Mouse (Mus musculus) hindbrain, embryonic 16.5 days (tissue): ENCODE data around the gene Ldlrad1. TPM values are rescaled to one million over a fixed set of nuclear protein-coding genes. Genes with fewer than 3 reads are reported as not detected.

ENCODE experiments used
- ATAC-seq: fragments of 200-750 bp; cut with Nextera tagmentation; 2 replicates; pipeline ENCODE4 v1.8.0; 2017; ENCODE audit warnings: moderate TSS enrichment, moderate library complexity
- H3K27ac ChIP-seq: fragments of 300-500 bp; sonication (generic); 2 replicates; pipeline ENCODE4 v1.5.1; 2014; ENCODE audit warnings: low read depth, mild to moderate bottlenecking, control low read depth, low read length, moderate library complexity
- H3K27me3 ChIP-seq: fragments of 300-500 bp; sonication (generic); replicated peaks from 2 replicates; pipeline ENCODE4 v1.6.1; 2014; ENCODE audit warnings: low read length; ENCODE audit not compliant: control insufficient read depth, insufficient read depth
- H3K36me3 ChIP-seq: fragments of 300-500 bp; sonication (generic); 2 replicates; pipeline ENCODE4 v1.6.1; 2014; ENCODE audit warnings: mild to moderate bottlenecking, low read length, moderate library complexity, mixed read lengths; ENCODE audit not compliant: control insufficient read depth, insufficient read depth
- H3K4me1 ChIP-seq: fragments of 300-500 bp; sonication (generic); 2 replicates; pipeline ENCODE4 v1.6.1; 2014; ENCODE audit warnings: low read depth, low read length; ENCODE audit not compliant: control insufficient read depth, insufficient read depth
- H3K4me2 ChIP-seq: fragments of 300-500 bp; sonication (generic); 2 replicates; pipeline ENCODE4 v1.6.1; 2014; ENCODE audit warnings: mild to moderate bottlenecking, low read length, control low read depth, moderate library complexity
- H3K4me3 ChIP-seq: fragments of 300-500 bp; sonication (generic); 2 replicates; pipeline ENCODE4 v1.5.1; 2014; ENCODE audit warnings: mild to moderate bottlenecking, low read length, control low read depth, moderate library complexity
- H3K9ac ChIP-seq: fragments of 300-500 bp; sonication (generic); 2 replicates; pipeline ENCODE4 v1.6.1; 2014; ENCODE audit warnings: low read depth, mild to moderate bottlenecking, control low read depth, low read length, moderate library complexity
- H3K9me3 ChIP-seq: fragments of 300-500 bp; sonication (generic); 2 replicates; pipeline ENCODE4 v1.6.1; 2014; ENCODE audit warnings: mild to moderate bottlenecking, low read length, moderate library complexity; ENCODE audit not compliant: control insufficient read depth
- WGBS: fragments of 180-500 bp; shearing (Covaris S2); extraction: QIAGEN DNeasy Blood & Tissue Kit; methylation state at CpG from one replicate; pipeline ENCODE4 v1.1.7; 2014; 5-methylcytosine and 5-hydroxymethylcytosine counted together
- polyA plus RNA-seq: library from polyadenylated mRNA; unstranded; fragments of >200 nt; fragmentation: Nextera tagmentation; extraction: Ambion mirVana; gene quantifications from 2 replicates; pipeline ENCODE4 v1.2.1, GENCODE M21; 2015

The Ldlrad1 gene
- polyA plus RNA-seq, 1 experiment from 2014 or later, result not detected

DNA sequence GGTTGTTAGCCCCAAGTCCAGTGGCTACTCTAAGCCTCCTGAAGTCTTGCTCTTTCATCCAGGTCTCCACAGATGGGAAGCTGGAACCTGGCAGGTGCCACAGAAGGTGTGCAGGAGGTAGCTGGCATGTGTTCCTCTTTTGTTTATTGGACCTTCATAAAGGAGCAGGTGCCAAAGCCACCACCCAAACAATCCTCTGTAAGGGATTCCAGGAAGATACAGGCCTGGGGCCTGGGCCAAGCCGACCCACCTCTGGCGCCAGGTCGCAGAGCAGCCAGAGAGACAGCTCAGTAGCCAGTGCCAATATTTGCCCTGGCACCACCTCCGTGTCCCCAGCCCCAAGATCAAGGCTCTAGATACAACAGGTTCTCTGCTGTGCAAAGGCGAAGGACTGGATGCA lies 12.5 kb downstream of the Ldlrad1 start:
- H3K27me3 ChIP-seq, result no peaks in the 10 kb centered on the region
- H3K36me3 ChIP-seq, result no peaks in the 10 kb centered on the region
- WGBS, result 90% methylated on average over 5 of the region's 5 CpGs
- no peak for ATAC-seq
- no peak overlapping the region for H3K9ac ChIP-seq
- no peak overlapping the region for H3K4me3 ChIP-seq
- no peaks in the 10 kb centered on the region for H3K4me1 ChIP-seq
- no peaks in the 10 kb centered on the region for H3K9me3 ChIP-seq
- H3K4me2 ChIP-seq, result no peak overlapping the region
- H3K27ac ChIP-seq, result no peak overlapping the region

DNA sequence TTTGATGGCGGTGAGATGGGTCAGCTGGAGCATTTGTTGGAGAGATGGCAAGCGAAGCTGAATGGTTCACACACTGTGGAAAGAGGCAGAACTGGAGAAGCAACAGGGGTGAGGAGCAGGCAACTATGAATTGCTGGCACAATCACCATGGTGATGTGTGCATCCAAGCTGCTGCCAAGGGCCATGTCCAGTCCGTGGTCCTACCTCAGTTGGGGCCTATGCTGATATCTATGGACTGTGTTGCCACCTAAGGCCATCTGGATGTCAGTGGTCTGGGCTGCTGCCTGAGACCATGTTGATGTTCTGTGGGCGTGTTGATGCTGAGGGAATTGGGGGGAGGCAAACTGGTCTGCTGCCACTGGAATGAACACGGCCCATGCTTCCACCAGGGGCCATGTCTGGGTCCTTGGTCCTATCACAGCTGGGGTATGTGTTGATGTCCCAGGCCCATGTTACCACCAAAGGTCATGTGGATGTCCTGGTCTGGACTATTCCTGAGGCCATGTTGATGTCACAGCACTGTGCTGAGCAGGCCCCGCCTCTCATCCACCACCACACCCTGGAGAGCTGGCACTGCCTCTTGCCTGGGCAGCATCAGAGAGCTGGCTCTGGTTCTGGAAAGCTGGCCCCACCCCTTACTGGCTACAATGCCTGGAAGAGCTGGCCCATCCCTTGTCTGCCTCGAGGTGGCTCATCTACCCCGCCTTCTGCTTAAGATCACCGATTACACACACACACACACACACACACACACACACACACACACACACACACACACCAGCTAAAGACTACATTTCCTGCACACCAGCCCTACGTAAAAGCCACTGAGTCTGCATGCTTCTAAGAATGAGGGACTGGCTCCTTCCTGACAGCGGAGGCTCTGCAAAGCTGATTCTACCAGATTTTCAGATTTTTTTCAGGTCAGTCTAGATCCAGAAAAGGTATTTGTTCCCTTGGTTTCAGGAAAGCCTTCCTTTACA lies 14.5 kb downstream of the Ldlrad1 start:
- H3K9ac ChIP-seq, result no peak overlapping the region
- H3K9me3 ChIP-seq, result no peaks in the 10 kb centered on the region
- no peak overlapping the region for H3K4me3 ChIP-seq
- no peaks in the 10 kb centered on the region for H3K27me3 ChIP-seq
- ATAC-seq, result peak; percentile 60; the same call in 1 of the 2 replicates
- H3K4me1 ChIP-seq, result no peaks in the 10 kb centered on the region
- H3K27ac ChIP-seq, result no peak overlapping the region
- WGBS, result 81% methylated on average over 11 of the region's 11 CpGs
- no peak overlapping the region for H3K4me2 ChIP-seq
- H3K36me3 ChIP-seq, result no peaks in the 10 kb centered on the region

GRCm38 (mm10) chr4:107226313-107226712 lies 17.3 kb downstream of the Ldlrad1 start:
- Histone ChIP-seq H3K9me3 (no peaks in the 10 kb centered on the region), H3K9ac (no peak overlapping the region), H3K4me1 (no peaks in the 10 kb centered on the region), H3K27me3 (no peaks in the 10 kb centered on the region), H3K4me3 (no peak overlapping the region), H3K36me3 (no peaks in the 10 kb centered on the region), H3K27ac (no peak overlapping the region), H3K4me2 (no peak overlapping the region)
- 92% methylated on average over 2 of the region's 2 CpGs for WGBS
- ATAC-seq, result no peak

GRCm38 (mm10) chr4:107232219-107232618 lies 23.2 kb downstream of the Ldlrad1 start:
- peaks cover 16% of the 10 kb centered on the region for H3K36me3 ChIP-seq
- WGBS, result 68% methylated on average over 3 of the region's 3 CpGs

DNA sequence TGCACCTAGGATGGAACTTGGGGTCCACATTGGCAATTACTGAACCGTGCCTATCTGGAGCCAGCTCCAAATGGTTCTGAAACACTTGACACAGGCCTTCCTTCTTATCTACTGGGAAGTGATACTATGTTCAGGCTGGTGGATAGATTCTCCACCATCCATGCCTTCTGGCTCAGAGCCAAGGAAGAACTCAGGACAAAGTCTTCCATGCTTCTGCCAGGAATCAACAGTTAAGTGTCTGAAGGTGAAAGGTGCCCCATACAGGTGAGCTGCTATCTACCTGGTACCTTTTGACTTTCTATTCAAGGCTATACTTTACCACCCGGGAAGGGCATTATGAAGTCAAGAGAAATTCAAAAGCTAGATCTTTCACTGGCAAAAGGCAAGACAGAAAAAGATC lies 29.3 kb downstream of the Ldlrad1 start:
- ATAC-seq, result no peak
- no peak overlapping the region for H3K4me3 ChIP-seq
- no peak overlapping the region for H3K27ac ChIP-seq
- no peaks in the 10 kb centered on the region for H3K27me3 ChIP-seq
- H3K4me2 ChIP-seq, result no peak overlapping the region
- no peaks in the 10 kb centered on the region for H3K9me3 ChIP-seq
- H3K4me1 ChIP-seq, result no peaks in the 10 kb centered on the region
- 96% methylated on average over 2 of the region's 2 CpGs for WGBS
- no peak overlapping the region for H3K9ac ChIP-seq
- peaks cover 33% of the 10 kb centered on the region for H3K36me3 ChIP-seq

More at GRCm38 (mm10) chr4:107232219-107232618, 23.2 kb downstream of the Ldlrad1 start:
- no peak overlapping the region for H3K4me3 ChIP-seq
- no peak overlapping the region for H3K9ac ChIP-seq
- H3K4me2 ChIP-seq, result no peak overlapping the region
- no peaks in the 10 kb centered on the region for H3K27me3 ChIP-seq
- H3K27ac ChIP-seq, result no peak overlapping the region
- no peak for ATAC-seq
- H3K4me1 ChIP-seq, result no peaks in the 10 kb centered on the region
- no peaks in the 10 kb centered on the region for H3K9me3 ChIP-seq

- H3K27me3 ChIP-seq, result no peaks in the 10 kb centered on the region
- WGBS, result 98% methylated on average over 6 of the region's 6 CpGs
- peaks cover 4% of the 10 kb centered on the region; the same call in 1 of the 2 replicates for H3K4me1 ChIP-seq
- ATAC-seq, result no peak
- no peak overlapping the region for H3K27ac ChIP-seq
- H3K9me3 ChIP-seq, result no peaks in the 10 kb centered on the region
- H3K36me3 ChIP-seq, result peaks cover 26% of the 10 kb centered on the region
- no peak overlapping the region for H3K9ac ChIP-seq
- no peak overlapping the region for H3K4me3 ChIP-seq
- H3K4me2 ChIP-seq, result no peak overlapping the region
These were observed 31.2 kb downstream of the Ldlrad1 start for GRCm38 (mm10) chr4:107240196-107240595.

- Histone ChIP-seq H3K36me3 (peaks cover 26% of the 10 kb centered on the region), H3K4me3 (no peak overlapping the region), H3K9me3 (no peaks in the 10 kb centered on the region), H3K27me3 (no peaks in the 10 kb centered on the region), H3K9ac (no peak overlapping the region), H3K27ac (peak overlapping the region; percentile 18; the same call in 1 of the 2 replicates), H3K4me1 (peaks cover 4% of the 10 kb centered on the region; the same call in 1 of the 2 replicates), H3K4me2 (no peak overlapping the region)
- WGBS, result 58% methylated on average over 6 of the region's 6 CpGs
- ATAC-seq, result peak; percentile 42; the same call in 1 of the 2 replicates
These were observed 34.7 kb downstream of the Ldlrad1 start for GRCm38 (mm10) chr4:107243365-107244333.

DNA sequence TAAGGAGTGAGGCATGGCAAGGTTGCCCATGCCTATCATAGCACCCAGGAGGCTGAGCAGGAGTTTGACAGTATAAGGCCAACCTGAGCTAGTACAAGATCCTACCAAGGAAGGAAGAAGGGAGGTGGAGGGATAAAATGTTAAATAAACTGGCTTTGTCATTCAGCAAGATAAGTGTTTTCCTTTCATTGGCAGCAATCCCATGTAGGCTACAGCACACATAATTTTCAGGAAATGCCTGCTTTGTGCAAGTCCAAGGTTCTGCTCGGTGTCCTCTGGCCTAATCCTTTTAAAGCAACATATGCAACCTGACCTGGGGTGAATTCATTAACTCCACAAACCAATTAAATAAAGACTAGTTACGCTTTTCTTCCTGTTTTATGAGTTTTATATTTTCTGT lies 36.4 kb downstream of the Ldlrad1 start:
- peaks cover 15% of the 10 kb centered on the region for H3K4me1 ChIP-seq
- no peak for ATAC-seq
- no peak overlapping the region for H3K9ac ChIP-seq
- H3K4me3 ChIP-seq, result no peak overlapping the region
- no peaks in the 10 kb centered on the region for H3K27me3 ChIP-seq
- 72% methylated on average over 2 of the region's 2 CpGs for WGBS
- H3K4me2 ChIP-seq, result no peak overlapping the region
- no peak overlapping the region for H3K27ac ChIP-seq
- H3K36me3 ChIP-seq, result peaks cover 14% of the 10 kb centered on the region
- no peaks in the 10 kb centered on the region for H3K9me3 ChIP-seq
